Mouse (Mus musculus) liver, embryonic 15.5 days (tissue): ENCODE data around the gene Aym1. TPM values are rescaled to one million over a fixed set of nuclear protein-coding genes. Genes with fewer than 3 reads are reported as not detected.

Experiments
- ATAC-seq: fragments of 200-750 bp; cut with Nextera tagmentation; 2 replicates; pipeline ENCODE4 v1.8.0; 2017; ENCODE audit warnings: moderate number of reproducible peaks, mild to moderate bottlenecking, moderate library complexity; ENCODE audit not compliant: insufficient read depth
- H3K27ac ChIP-seq: fragments of 300-500 bp; sonication (generic); replicated peaks from 2 replicates; pipeline ENCODE4 v1.5.1; 2015; ENCODE audit warnings: mild to moderate bottlenecking, inconsistent platforms
- H3K27me3 ChIP-seq: fragments of 300-500 bp; sonication (generic); 2 replicates; pipeline ENCODE4 v1.6.1; 2015; ENCODE audit warnings: mild to moderate bottlenecking, inconsistent platforms
- H3K36me3 ChIP-seq: fragments of 300-500 bp; sonication (generic); replicated peaks from 2 replicates; pipeline ENCODE4 v1.6.1; 2015; ENCODE audit warnings: moderate library complexity, mild to moderate bottlenecking, inconsistent platforms
- H3K4me1 ChIP-seq: fragments of 300-500 bp; sonication (generic); replicated peaks from 2 replicates; pipeline ENCODE4 v1.6.1; 2015; ENCODE audit warnings: inconsistent platforms
- H3K4me2 ChIP-seq: fragments of 300-500 bp; sonication (generic); 2 replicates; pipeline ENCODE4 v1.6.1; 2015; ENCODE audit warnings: moderate library complexity, mild to moderate bottlenecking, inconsistent platforms
- H3K4me3 ChIP-seq: fragments of 300-500 bp; sonication (generic); replicated peaks from 2 replicates; pipeline ENCODE4 v1.5.1; 2015; ENCODE audit warnings: mild to moderate bottlenecking, inconsistent platforms
- H3K9ac ChIP-seq: fragments of 300-500 bp; sonication (generic); 2 replicates; pipeline ENCODE4 v1.6.1; 2015; ENCODE audit warnings: moderate library complexity, mild to moderate bottlenecking, inconsistent platforms
- H3K9me3 ChIP-seq: fragments of 300-500 bp; sonication (generic); replicated peaks from 2 replicates; pipeline ENCODE4 v1.6.1; 2016; ENCODE audit warnings: inconsistent platforms
- WGBS: fragments of 180-500 bp; shearing (Covaris S2); methylation state at CpG from one replicate; pipeline ENCODE4 v1.1.7; 2015; ENCODE audit warnings: mixed read lengths; ENCODE audit not compliant: insufficient replicate concordance; 5-methylcytosine and 5-hydroxymethylcytosine counted together
- polyA plus RNA-seq: library from polyadenylated mRNA; unstranded; fragments of >200 nt; fragmentation: Nextera tagmentation; extraction: Ambion mirVana; gene quantifications from 2 replicates; pipeline ENCODE4 v1.2.1, GENCODE M21; 2015

Gene Aym1
- polyA plus RNA-seq, 1 experiment from 2014 or later = not detected

DNA sequence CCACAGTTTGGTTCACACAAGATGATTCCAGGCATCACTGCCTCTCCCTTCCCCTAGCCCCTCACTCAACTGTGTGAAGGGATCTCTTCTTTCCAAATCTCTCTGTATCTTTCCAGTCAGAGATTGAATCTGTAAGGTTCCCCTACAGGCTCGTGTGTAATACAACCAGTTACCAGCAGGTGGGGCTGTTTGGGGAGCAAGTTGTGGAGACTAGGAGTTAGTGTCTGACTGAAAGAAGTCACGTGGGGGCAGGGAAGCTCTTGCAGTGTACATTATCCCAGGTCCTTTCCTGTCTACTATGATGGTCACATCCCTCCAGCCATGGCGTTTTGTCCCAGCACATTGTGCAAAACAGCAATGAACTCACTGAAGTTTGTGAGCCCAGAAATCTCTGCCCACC is 18.7 kb downstream of the Aym1 start:
- peaks cover 18% of the 10 kb centered on the region; the same call in 1 of the 2 replicates for H3K27me3 ChIP-seq
- no peak for ATAC-seq

DNA sequence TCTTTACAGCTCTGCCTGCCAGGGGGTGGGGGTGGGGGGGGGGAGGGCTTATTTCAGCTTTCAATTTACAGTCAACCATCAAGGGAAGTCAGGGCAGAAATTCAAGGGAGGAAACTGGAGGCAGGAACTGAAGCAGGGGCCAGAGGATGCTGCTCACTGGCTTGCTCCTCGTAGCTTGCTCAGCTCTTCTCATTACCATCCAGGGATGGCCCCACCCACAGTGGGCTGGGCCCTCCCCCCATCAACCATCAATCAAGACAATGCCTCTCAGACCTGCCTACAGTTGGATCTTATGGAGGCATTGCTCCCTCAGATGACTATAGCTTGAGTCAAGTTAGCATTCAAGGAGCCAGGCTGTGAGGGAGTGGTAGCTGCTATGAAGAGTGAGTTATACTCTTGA is 19.2 kb downstream of the Aym1 start:
- H3K9me3 ChIP-seq = no peaks in the 10 kb centered on the region
- ATAC-seq = no peak
- H3K4me2 ChIP-seq = no peak overlapping the region
- WGBS = 55% methylated on average over 1 of the region's 1 CpGs
- H3K4me1 ChIP-seq = no peaks in the 10 kb centered on the region
- no peak overlapping the region for H3K9ac ChIP-seq
- no peak overlapping the region for H3K4me3 ChIP-seq
- H3K27me3 ChIP-seq = peaks cover 18% of the 10 kb centered on the region; the same call in 1 of the 2 replicates
- no peak overlapping the region for H3K27ac ChIP-seq
- H3K36me3 ChIP-seq = no peaks in the 10 kb centered on the region

More for the DNA sequence above, 18.7 kb downstream of the Aym1 start:
- Histone ChIP-seq H3K4me1 (no peaks in the 10 kb centered on the region), H3K27ac (no peak overlapping the region), H3K9me3 (no peaks in the 10 kb centered on the region), H3K36me3 (no peaks in the 10 kb centered on the region), H3K4me2 (no peak overlapping the region), H3K9ac (no peak overlapping the region), H3K4me3 (no peak overlapping the region)
- WGBS = 23% methylated on average over 3 of the region's 3 CpGs

DNA sequence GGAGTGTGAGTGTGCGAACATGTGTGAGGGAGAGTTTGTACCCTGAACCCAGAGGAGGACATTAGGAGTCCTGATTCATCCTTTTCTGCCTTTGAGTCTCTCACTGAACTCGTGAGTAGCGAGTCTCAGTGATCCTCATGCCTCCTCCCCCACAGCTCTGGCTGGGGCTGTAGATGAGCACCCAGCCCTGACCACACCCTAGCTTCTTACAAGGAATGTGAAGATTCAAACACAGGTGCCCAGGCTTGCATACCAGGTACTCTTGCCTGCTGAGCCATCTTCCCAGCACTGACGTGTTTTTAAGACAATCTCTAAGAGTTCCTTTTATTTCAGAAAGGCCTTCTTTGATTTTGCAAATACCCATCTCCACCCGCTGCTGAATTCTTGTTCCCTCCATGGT is 22.3 kb downstream of the Aym1 start:
- Histone ChIP-seq H3K27me3 (no peaks in the 10 kb centered on the region), H3K4me1 (no peaks in the 10 kb centered on the region), H3K36me3 (no peaks in the 10 kb centered on the region), H3K27ac (no peak overlapping the region), H3K9ac (no peak overlapping the region), H3K4me3 (no peak overlapping the region), H3K9me3 (no peaks in the 10 kb centered on the region), H3K4me2 (no peak overlapping the region)
- 52% methylated on average over 5 of the region's 5 CpGs for WGBS
- ATAC-seq = no peak

DNA sequence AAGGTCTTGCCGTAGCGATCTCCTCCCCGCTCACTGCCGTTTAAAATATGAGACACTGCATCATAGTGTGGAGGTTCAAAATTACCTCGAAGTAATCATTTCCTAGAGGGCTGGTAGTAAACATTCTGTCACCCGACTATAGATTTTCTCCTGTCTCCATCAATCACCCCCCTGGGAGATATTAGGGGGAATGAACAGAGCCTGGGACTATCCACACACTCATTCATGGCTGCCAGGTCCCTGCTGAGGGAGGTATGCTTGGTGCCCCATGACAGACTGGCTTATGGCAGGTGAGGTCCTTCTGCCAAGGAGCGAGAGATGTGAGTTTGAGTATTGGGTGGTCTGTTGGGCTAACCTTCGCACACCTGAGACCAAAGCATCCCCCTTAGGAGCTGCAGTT is 23.5 kb downstream of the Aym1 start:
- WGBS = 69% methylated on average over 8 of the region's 8 CpGs
- no peaks in the 10 kb centered on the region for H3K36me3 ChIP-seq
- no peak overlapping the region for H3K4me2 ChIP-seq
- no peaks in the 10 kb centered on the region for H3K27me3 ChIP-seq
- no peaks in the 10 kb centered on the region for H3K4me1 ChIP-seq
- no peaks in the 10 kb centered on the region for H3K9me3 ChIP-seq
- H3K9ac ChIP-seq = no peak overlapping the region
- no peak overlapping the region for H3K27ac ChIP-seq
- ATAC-seq = no peak
- H3K4me3 ChIP-seq = no peak overlapping the region

DNA sequence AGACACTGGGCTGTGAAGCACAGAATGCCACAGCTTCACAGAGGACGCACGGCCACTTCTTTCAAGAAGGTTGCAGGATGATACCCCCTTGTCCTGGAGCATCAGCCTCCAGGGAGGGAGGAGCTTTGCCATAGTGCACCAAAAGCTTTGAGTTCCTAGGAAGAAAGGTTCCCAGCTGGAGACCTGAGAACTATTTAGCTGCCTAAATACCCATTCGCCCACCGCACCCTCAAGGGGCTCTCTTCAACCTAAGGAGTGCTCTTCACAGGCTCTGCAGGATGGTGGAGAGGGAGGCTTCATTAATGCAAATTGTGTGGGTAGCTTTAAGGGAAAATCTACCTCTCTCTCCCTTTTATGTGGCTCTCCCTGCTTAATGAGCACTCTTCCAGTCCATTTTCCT is 25.5 kb downstream of the Aym1 start:
- Histone ChIP-seq H3K4me1 (no peaks in the 10 kb centered on the region), H3K36me3 (no peaks in the 10 kb centered on the region), H3K4me2 (no peak overlapping the region), H3K27ac (no peak overlapping the region), H3K4me3 (no peak overlapping the region), H3K9ac (no peak overlapping the region), H3K27me3 (no peaks in the 10 kb centered on the region), H3K9me3 (no peaks in the 10 kb centered on the region)
- 62% methylated on average over 4 of the region's 4 CpGs for WGBS
- no peak for ATAC-seq

DNA sequence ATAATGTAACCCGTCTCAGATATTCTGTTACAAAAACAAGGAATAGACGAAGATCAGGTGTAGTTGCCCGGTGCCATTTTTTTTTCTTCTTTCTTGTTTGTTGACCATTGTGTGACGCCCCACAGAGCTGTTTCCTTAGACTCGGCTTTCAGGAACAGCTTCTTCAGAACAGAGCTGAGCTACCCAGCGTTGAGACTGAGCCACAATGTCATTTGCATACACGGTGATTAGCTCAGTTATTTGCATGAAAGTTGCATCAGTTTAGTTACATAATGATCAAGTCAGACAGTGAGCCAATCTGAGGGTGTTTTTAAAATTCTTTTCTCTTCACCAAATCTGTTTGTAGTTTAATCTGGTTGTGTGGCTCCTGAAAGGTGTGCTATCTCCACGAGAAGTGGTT is 36.7 kb downstream of the Aym1 start:
- Histone ChIP-seq H3K9ac (no peak overlapping the region), H3K4me2 (no peak overlapping the region), H3K4me1 (no peaks in the 10 kb centered on the region), H3K9me3 (no peaks in the 10 kb centered on the region), H3K27ac (no peak overlapping the region), H3K4me3 (no peak overlapping the region), H3K36me3 (no peaks in the 10 kb centered on the region), H3K27me3 (no peaks in the 10 kb centered on the region)
- no peak for ATAC-seq
- WGBS = 49% methylated on average over 8 of the region's 8 CpGs

DNA sequence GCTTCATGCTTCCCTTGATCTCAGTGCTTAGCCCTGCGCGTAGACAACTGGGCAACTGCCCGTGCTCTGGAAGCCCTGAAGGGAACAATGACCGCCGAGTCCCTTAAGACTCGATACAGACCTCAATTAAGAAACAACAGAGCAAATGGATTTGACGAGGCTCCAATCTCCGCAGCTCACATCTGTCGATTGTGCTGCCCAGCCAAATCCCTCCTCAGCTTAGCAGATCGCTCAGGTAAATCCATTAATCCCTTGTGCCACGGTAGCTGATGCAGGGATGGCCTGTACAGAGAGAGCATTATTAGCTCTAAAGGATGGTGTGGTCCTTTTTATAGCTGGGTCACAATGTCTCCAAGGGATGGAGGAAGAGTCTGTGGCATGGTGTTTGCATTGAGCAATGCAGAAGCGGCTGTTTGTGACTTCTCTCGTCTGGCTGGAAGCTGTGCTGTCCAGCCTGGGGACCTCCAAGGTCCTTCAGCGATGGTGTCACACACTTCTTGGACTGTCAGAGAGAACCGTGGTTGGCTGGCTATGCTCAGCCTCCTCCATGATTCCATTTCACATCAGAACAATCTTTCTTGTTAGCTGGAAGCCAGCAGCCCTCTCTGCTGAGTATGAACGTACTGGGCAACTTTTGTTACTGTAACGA is 39.3 kb downstream of the Aym1 start:
- no peak for ATAC-seq
- H3K9ac ChIP-seq = no peak overlapping the region
- no peak overlapping the region for H3K4me2 ChIP-seq
- no peak overlapping the region for H3K27ac ChIP-seq
- WGBS = 63% methylated on average over 17 of the region's 17 CpGs
- no peaks in the 10 kb centered on the region for H3K9me3 ChIP-seq
- no peak overlapping the region for H3K4me3 ChIP-seq
- no peaks in the 10 kb centered on the region for H3K27me3 ChIP-seq
- no peaks in the 10 kb centered on the region for H3K36me3 ChIP-seq
- no peaks in the 10 kb centered on the region for H3K4me1 ChIP-seq

DNA sequence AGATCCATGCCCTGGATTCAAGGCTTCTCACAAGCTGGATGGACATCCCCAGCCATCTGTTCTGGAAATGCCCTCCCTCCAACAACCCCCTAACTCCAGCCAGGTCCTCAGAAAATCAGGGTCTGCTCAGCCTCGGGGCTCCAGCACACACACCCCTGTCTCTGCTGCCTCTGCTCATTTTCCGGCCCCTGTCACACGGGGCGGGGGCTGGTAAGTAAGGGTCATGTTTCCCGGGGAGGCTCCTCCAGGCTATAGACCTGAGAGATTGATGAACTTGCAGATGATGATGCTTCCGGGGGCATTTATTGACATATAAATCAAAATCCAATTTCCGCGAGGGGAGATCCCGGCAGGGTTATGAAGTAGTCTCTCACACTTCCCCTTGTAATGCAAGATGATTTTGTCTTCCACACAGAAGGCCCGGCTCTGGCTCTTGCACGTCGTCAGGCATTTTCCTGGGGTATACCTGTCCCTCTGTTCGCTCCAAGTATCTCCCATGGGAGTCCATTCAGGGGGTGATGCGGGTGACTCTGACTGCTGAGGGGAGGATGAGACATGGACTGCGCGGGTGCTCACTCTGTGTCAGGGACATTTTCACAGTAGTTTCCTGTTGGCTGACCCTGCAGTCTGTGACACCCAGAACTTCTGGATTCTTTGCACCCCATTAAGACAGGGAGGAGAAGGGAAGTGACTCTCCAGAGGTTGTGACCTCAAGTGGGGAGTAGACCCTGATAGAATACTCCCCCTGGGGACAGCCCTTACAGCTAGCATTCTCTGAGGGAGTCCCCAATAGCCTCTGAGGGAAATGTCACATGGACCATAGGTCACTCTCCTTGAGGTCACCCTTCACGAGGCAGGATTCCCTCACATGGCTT is 40.6 kb downstream of the Aym1 start:
- Histone ChIP-seq H3K9me3 (no peaks in the 10 kb centered on the region), H3K27me3 (no peaks in the 10 kb centered on the region), H3K36me3 (no peaks in the 10 kb centered on the region), H3K4me1 (no peaks in the 10 kb centered on the region), H3K4me2 (no peak overlapping the region), H3K9ac (no peak overlapping the region), H3K4me3 (no peak overlapping the region), H3K27ac (no peak overlapping the region)
- 70% methylated on average over 17 of the region's 17 CpGs for WGBS
- ATAC-seq = no peak

DNA sequence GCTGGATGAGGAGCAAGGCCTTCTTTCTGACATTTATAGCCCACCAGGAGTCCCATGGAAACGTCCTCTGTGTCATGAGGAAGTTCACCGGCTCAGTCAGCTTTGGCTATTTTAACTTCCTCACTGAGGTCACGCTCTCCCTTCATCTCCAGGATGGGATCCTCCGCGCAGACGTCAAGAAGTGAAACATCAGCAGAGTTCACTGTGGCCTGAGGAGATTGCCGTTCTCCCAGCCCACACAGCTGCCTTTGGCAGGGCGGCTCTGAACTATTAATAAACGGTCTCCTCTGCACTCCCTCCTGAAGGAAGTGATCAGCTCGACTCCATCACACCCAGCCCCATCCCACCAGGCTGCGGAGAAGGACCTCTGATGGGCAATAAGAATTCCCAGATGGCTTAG is 45.6 kb downstream of the Aym1 start:
- H3K27me3 ChIP-seq = no peaks in the 10 kb centered on the region
- no peak overlapping the region for H3K9ac ChIP-seq
- H3K4me2 ChIP-seq = no peak overlapping the region
- H3K4me1 ChIP-seq = no peaks in the 10 kb centered on the region
- ATAC-seq = no peak
- H3K27ac ChIP-seq = no peak overlapping the region
- no peaks in the 10 kb centered on the region for H3K36me3 ChIP-seq
- H3K9me3 ChIP-seq = no peaks in the 10 kb centered on the region
- H3K4me3 ChIP-seq = no peak overlapping the region
- WGBS = 41% methylated on average over 11 of the region's 11 CpGs

DNA sequence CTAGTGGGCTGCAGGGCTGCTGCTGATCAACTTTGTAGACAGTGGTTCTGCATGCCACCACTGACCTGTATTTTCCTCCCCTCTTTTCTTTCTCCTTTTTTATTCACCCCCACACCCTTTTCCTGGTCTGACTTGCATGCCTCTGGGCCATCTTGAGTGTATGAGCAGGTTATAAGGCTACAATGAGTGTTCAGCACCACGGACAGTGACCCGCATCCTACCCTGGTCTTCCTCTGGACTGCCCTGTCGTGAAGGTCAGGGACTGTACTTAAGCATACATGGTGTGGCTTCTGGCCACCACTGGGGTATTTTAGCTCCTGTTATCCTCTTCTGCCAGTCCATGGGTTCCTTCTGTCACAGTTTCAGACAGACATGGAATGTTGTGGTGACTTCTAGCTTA is 50.3 kb downstream of the Aym1 start:
- Histone ChIP-seq H3K4me2 (no peak overlapping the region), H3K36me3 (no peaks in the 10 kb centered on the region), H3K27ac (no peak overlapping the region), H3K9ac (no peak overlapping the region), H3K4me1 (no peaks in the 10 kb centered on the region), H3K9me3 (no peaks in the 10 kb centered on the region), H3K27me3 (no peaks in the 10 kb centered on the region), H3K4me3 (no peak overlapping the region)
- no peak for ATAC-seq
- 12% methylated on average over 3 of the region's 3 CpGs for WGBS
